Mouse (Mus musculus) v-Abl transformed pro-B cells (cell line): ENCODE measurements around the gene Bnip2.

ENCODE experiments used
- in situ Hi-C, 2 experiments: fragments of 400-800 bp; cut with MboI; formaldehyde crosslinking; loops; one replicate each; pipeline ENCODE4 v1.15.1; 2025; ENCODE audit not compliant: unreplicated experiment in 2 of 2

Bnip2 gene

DNA sequence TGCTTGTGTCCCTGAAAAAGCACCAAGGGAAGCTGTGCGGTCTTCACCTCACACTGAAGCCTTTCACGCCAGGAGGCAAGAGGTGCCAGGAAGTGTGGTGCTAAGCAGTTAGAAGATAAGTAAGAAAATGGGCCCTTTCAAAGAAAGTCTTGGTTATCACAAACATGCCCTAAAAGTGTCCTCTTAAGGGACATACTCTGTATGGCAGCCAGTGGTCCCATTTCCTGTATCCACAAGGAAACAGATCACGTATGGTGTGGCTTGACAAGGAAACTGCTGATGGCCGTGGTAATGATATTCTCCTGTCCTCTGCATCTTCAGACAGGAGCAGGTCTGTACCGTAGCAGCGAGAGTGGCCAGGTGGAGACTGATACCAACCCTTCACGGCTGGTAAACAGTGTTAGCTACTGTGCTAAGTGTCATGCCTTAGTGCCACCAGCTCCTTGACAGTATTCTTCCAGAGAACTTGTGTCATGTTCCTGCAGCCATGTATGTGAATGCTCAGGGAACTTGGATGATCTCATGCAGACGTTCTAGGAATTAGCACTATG, 20.6 kb downstream of the Bnip2 start:
- in situ Hi-C loops, result loop anchor here in 1 of 2 experiments (25.0 kb wide), 1 partner anchor 577 kb away; no protein-coding TSS in a partner anchor

DNA sequence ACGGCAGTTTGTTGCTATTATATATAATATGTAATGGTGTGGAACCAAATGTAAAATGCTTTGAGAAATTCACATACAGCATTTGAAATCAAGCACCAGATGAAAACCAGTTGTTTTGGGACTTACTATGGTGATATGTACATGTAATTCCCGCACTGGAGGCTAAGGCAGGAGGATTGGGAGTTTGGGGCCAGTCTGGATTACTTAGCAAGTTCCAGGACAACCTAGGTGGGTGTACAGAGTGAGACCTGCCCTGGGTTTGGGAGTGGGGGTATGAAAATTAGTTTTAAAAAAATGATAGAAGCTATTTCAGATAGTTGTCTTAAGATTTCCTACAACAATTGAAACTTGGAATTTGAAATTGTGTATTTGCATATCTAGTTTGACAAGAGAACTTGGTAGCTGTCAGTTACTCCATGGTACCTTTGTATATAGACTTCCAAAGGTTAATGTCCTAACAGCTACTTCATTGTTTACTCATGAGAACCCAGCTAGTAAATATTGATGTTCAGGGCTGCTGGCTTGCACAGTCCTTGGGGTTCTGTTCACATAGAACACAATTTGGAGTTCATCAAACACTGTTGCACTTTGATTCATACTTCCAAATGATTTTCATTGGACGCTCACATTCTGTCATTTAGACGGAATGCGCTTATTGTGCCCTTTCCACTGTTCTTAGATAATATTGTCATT, 21.7 kb downstream of the Bnip2 start:
- in situ Hi-C loops, result loop anchor here in 1 of 2 experiments (25.0 kb wide), 1 partner anchor 576 kb away; no protein-coding TSS in a partner anchor

DNA sequence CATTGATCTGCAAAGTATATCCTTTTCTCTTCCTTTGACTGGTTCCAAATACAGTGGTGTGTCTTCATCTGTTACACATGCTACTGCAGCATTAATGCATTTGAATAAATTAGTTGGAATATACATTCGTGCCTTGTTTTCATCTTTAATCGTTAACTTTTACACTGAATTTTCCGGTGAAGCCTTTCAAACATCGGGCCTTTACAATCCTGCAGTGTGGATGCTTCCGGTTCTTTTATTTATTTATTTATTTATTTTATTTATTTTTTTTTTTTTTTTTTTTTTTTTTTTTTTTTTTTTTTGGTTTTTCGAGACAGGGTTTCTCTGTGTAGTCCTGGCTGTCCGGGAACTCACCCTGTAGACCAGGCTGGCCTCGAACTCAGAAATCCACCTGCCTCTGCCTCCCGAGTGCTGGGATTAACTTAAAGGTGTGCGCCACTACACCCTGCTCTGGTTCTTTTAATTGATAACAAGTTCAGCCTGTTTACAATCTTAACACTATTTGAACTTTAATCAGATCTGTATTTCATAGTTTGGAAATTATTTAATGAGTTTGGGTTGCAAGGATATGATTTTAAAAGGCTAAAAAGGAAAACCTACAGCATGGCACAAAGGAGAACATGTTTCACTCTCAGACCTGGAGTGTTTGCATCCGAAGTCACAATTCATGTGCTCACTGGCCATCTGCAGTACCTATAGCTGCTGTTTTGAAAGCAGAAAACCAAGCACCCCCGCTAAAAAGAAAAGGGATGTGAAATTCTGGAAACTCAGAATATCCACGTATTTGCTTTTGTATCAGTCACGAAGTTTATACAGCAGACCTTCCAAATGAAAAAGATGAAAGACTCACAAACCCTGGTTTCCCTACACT, 22.5 kb downstream of the Bnip2 start:
- in situ Hi-C loops, result loop anchor here in 1 of 2 experiments (25.0 kb wide), 1 partner anchor 576 kb away; no protein-coding TSS in a partner anchor

DNA sequence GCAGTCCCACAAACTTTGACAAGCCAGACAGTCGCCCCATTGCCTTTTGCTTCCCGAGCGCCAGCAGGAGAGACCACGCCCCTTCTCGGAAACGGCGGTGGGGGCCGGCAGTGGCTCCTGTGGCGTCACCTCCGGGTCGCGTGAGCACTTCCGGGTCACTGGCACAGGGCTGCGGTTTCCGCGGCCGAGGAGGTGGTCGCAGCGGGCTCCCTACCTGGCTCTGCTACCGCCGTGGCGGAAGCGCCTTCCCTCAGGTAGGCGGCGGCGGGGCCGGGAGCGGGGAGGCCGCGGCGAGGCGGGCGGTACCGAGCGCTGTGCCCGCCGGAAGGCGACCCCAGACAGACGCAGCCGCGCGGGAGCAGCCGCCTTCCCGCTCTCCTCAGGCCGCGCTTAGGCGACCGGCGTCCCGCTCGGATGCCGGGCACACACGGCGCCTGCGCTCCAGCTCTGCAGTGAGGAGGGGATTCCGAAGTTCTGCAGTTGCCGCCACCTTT, 23.2 kb downstream of the Bnip2 start, which contains the start of gene Gtf2a2:
TSS of gene Gtf2a2 (plus strand) at position 143 of the 494 bp plus-strand sequence.
- in situ Hi-C loops, result loop anchor here in 1 of 2 experiments (25.0 kb wide), 1 partner anchor 575 kb away; no protein-coding TSS in a partner anchor

DNA sequence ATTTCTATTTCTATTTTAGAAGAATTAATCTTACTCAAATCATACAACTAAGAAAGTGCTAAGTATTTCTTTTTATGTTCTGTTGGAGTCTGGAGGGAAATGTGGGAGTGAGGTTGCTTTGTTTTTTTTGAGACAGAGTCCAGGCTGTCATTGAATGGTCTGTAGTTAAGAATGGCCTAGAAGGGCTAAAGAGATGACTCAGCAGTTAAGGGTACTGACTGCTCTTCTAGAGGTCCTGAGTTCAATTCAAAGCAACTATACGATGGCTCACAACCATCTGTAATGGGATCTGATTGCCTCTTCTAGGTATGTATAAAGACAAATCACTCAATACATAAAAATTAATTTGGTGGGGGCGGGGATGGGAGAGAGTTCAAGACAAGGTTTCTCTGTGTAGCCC, 26.4 kb downstream of the Bnip2 start:
- in situ Hi-C loops, result loop anchor here in 1 of 2 experiments (25.0 kb wide), 1 partner anchor 572 kb away; no protein-coding TSS in a partner anchor

DNA sequence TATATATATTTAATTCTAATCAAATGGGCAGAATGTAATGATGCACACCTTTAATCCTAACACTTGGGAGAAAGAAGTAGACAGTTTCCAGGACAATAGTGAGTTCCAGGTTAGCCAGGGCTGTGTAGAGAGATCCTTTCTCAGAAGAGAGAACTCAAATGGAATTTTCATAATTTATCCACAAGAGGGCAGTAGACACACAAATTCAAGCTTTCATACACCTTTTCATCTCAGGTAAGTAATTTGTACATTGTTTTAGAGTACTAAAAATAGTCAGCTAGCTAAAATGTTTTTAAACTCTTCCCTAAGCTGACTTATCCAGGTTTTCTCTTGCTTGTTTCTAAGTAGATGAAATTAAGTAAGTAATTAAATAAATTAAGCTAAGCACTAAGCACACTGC, 29.6 kb downstream of the Bnip2 start:
- in situ Hi-C loops, result loop anchor here in 1 of 2 experiments (25.0 kb wide), 1 partner anchor 568 kb away; no protein-coding TSS in a partner anchor

DNA sequence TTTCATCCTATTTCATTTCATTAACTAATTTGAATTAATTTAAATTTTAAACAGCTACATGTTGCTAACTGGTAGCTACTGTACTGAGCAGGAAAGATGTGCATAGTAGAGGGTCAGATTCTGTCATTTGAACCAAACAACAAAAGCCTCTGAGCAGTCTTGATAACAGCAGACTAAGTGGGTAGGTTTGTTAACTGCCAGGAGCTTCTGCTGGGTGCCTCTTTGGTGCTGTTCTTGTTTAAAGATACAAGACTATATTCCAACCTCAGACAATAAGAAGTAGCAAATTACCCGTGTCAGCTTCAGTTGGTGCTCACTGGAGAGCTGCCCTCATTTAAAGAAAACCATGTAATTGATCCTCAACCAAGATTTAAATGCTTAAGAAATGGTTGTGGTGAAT, 32.3 kb downstream of the Bnip2 start:
- in situ Hi-C loops, result loop anchor here (5.0 to 25.0 kb wide), 2 partner anchors 56 to 566 kb away; no protein-coding TSS in a partner anchor

DNA sequence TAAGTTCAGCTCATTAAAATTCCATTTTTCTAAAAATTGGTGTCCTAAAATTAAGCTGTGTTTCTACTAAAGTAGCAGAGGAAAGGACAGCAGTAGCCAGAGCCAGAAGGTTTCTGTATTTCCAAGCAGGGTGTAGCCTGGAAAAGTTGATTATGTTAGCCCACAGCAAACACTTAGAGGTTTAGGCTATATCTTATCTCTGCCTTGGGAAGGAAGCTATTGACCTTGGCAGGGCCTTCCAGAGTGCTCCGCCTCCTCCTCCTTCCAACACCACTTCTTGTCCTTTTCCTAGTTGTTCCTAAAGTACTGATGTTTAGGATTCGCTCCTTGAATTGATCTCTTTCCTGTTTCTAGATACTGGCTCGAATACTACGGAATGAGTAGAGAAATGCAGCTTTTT, 32.8 kb downstream of the Bnip2 start:
- in situ Hi-C loops, result loop anchor here (5.0 to 25.0 kb wide), 2 partner anchors 55 to 565 kb away; no protein-coding TSS in a partner anchor

DNA sequence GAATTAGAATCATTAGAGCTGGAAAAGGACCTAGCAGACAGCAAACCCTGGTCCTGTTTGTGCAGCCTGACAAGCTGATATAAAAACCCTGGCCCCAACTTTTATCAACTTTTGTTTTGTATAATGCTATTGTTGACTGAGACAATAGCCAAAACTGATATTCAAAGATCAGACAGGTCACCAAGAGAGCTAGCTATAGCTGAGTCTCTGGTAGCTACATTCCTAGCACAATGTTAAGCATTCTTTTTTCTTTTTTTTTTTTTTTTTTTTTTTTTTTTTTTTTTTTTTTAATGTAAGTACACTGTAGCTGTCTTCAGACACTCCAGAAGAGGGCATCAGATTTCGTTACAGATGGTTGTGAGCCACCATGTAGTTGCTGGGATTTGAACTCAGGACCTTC, 34.3 kb downstream of the Bnip2 start:
- in situ Hi-C loops, result loop anchor here (5.0 to 25.0 kb wide), 2 partner anchors 54 to 564 kb away; no protein-coding TSS in a partner anchor

DNA sequence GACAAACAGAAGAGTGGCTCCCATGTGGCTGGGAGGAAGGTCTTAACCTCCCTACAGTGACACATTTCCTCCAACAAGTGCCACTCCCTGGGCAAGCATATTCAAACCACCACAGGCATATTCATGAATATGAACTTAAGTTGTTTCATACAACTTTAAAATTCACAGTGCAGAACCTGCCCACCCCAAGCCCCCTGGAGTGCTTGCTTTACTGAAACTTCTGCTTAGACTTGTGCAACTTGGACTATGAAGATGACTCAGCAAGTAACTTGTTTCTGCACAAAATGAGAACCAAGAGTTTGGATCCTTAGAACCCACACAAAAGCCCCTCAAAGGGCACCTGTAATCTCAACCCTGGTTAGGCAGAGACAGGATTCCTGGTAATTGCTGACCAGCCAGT, 35.4 kb downstream of the Bnip2 start:
- in situ Hi-C loops, result loop anchor here (5.0 to 25.0 kb wide), 2 partner anchors 53 to 563 kb away; no protein-coding TSS in a partner anchor

DNA sequence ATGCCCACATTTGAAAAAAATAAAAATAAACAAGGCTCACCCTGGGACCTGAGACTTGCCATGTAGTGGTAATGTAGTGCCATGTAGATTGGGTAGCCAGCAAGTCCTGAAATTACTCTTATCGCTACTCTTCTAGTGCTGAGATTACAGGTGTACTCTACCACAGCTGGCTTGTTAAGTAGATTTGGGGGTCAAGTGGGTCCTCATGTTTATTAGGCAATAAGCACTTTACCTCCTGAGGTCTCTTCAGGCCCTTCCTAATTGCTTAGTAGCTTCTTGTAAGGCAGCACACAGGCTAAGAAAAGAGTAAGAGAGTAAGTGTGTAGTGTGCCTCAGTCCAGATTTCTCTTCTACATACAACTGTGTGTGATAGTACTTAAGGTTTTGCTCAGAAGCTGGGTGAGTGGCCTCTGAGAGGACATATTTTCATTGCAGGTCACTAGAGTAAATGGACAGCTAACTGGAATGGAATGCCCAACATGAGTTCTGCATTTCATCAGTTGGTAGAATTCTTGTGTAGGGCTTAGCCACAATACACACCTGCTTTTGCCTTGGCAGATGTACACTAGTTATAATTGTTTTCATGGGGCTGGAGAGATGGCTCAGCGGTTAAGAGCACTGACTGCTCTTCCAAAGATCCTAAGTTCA, 36.2 kb downstream of the Bnip2 start:
- in situ Hi-C loops, result loop anchor here in 1 of 2 experiments (5.0 kb wide), 1 partner anchor 52 kb away; no protein-coding TSS in a partner anchor

DNA sequence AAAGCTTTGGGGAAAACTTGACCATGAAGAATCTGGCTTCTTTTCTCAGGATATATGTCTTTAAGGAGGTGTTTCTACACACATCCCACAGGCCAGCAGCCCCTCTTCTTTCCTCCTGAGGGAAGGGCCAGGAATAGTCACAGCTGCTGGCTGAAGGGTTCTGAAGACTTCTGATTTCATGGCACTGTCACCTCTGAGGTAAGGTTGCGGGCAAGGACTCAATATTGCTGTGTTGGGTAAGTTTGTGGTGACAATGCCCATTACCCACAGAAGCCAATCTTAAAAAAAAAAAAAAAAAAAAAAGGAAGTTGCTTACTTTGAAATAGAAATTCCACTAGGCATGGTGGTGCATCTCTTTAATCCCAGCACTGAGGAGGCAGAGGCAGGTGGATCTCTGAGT, 42.9 kb downstream of the Bnip2 start:
- in situ Hi-C loops, result no loop called here

DNA sequence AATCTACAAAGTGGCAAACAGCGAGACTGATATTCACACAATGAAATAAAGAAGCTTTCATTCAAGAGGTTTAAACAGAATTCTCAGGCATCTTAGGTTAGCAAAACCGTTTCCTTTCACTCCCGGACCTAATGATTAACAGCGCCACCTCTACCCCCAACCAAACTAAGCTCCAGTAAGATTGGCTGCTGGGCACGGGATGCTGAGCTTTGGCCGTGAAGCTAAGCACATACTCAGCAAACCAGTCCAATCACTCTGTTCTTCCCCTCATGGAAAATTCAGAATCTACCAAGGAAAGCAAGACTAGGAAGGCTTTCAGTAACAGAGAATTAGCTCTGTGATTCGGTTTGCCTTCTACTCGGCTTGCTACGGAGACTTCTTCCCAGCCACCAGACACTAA, 43.8 kb downstream of the Bnip2 start:
- in situ Hi-C loops, result no loop called here

DNA sequence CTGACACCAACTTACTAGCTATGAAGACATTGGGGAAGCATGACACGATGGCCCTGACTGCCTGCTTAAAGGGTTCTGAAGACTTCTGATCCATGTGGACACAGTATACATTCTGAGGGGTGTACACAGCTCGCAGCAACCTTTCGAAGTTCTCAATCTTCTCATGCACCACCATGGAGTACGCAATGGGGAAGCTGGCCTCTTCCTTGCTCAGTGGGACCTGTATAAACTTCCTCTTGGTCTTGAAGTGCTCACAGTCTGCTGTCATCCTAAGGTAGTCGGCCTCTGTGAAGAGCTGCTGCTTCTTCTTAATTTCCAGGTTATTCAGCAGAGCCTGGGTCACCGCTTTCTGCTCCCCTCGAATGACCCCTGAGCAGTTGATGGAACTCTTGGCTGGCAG, 45.4 kb downstream of the Bnip2 start:
- in situ Hi-C loops, result no loop called here

DNA sequence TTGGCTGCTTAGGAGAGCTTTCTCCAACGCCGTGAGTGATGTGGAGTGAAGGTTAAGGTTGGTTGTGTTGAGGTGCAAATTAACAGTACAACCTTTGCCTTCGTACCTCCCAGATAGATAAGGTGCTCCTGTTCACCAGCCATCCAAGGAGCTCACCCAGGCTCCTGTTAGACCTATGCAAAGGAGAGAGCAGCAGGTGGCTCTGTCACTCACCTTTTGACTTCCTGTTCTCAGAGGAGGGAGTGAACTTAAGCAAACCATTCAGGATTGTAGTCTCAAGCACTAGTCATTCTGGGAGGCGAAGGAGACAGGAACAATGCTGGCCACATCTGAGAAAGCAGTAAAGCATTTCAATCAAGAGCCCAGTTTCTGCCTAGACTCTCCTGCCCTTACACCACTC, 47.4 kb downstream of the Bnip2 start:
- in situ Hi-C loops, result no loop called here

DNA sequence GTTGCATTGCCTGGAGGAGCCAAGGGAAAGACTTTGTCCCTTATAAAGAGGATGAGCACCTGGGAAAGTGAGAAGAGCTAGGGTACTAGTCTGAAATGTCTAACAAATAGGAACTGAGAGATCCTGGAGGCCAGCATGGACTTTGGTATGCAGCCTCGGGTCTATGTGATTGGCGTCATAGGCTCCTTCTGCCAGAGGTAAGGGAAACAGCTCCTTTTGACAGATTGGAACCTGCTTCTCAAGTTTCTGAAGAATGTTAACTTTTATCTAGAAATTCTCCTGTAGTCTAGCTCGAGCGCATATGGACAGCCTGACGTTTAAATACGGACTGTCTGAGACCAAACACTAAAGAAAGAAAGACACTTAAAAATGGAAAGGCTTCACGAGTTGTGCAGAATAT, 48.7 kb downstream of the Bnip2 start, which contains the start of gene Gcnt3:
TSS of gene Gcnt3 (minus strand) at position 101 of the 400 bp plus-strand sequence.
- in situ Hi-C loops, result no loop called here

DNA sequence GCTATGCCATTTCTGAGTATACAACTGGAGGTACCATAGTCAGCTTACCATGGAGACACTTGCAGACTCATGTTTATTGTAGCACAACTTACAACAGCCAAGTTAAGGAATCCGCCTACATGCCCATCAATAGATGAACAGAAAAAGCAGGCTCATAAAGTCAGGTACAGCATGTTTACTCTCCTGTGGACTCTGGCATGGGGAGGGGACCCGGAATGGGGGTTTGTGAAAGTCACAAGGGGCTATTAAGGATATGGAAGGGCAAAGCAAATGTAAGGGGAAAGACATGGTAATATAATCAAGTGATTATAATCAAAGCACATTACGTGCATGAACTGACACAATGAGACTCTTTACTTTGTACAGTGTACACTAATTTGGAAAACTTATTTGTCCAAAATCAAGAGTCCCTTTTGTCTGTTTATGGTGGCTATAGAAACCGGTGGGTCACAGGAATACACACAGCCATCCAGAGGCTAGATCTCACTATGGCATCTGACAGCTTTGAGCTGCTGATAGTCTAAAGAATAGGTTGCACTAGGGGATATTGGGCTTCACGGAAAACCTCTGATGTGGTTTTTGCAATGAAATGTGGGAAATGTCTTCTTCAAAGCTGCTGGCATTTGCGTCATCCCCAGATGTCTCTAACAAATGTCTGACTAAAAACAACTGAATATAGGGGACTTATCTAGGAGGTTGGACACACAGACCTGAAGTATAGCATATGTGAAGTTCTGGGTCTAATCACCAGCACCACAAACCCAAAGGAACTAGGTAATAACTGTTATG, 50.5 kb downstream of the Bnip2 start:
- in situ Hi-C loops, result no loop called here

DNA sequence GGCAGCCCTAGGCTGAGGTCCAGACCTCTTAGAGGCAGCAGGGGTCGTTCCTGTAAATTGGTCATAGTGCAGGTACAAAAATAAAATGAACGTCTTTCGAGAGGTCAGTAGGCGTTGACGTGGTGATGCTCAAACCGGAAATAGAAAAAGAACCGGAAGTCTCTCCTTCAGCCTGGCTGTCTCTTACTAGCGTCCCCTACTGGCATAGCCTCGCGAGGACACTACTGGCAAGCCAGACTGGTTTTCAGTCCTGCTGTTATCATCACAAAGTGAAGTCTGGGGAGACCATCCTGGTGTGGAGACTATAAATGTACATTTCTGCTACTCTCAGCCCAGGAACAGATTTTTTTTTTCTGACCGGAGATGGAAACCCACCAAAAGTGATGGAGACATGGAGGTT, 51.3 kb downstream of the Bnip2 start:
- in situ Hi-C loops, result no loop called here

DNA sequence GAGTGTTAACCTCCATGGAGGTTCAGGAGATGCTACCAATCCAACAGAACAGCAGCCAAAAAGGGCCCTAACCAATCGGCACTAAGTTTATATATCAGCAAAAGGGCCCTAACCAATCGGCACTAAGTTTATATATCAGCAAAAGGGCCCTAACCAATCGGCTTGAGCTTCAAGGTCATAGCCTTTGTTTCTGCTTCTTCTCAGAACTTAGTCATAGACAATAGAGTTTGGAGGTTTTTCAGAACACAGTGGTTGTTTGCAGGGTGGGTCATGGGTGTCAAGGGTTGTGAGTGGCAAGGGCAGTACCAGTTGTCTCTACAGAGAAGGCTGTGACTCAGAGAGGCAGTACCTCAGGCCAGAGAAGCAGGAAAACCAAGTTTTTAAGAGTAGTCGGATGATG, 52.9 kb downstream of the Bnip2 start:
- in situ Hi-C loops, result no loop called here
